In genomic region chr11:100713735-100714533, GRCm38 (mm10) we compare ENCODE assay signal across 8 mouse cellular contexts. TPM values are rescaled to one million over a fixed set of nuclear protein-coding genes. Genes with fewer than 3 reads are reported as not detected.
DNase-seq lines count a peak whose midpoint lies in the region; ATAC-seq and TF ChIP-seq lines count a peak whose summit lies in the region.

TSS of gene Hspb9 (plus strand) at chr11:100713850.

- peaks cover 48% of the 10 kb centered on the region for H3K36me3 ChIP-seq in intestine, embryonic 14.5 days (ENCODE audit: control insufficient read depth, insufficient read depth, low read length)
- H3K36me3 ChIP-seq in liver, embryonic 14.5 days (replicated peaks; ENCODE audit: control insufficient read depth, insufficient read depth, low read depth): peaks cover 40% of the 10 kb centered on the region
- peaks cover 14% of the 10 kb centered on the region for H3K36me3 ChIP-seq in myocyte (ENCODE audit: control insufficient read depth, insufficient read depth)
- peaks cover 30% of the 10 kb centered on the region for H3K36me3 ChIP-seq in stomach, embryonic 15.5 days

- no peak for TF ChIP-seq POLR2A in myocyte (IDR thresholded peaks at IDR 0.05; ENCODE audit: insufficient read length, low read depth)

- ATAC-seq in granulocyte monocyte progenitor cell, adult 5-6 weeks (replicated peaks; ENCODE audit: poor library complexity, severe bottlenecking): peak; percentile 72
- no peak for ATAC-seq in intestine, embryonic 14.5 days (replicated peaks; ENCODE audit: low FRiP score, low TSS enrichment, low read depth)
- peak; percentile 71 for ATAC-seq in liver, embryonic 14.5 days (ENCODE audit: insufficient read depth)
- ATAC-seq in stomach, embryonic 15.5 days (ENCODE audit: insufficient read depth, low FRiP score, low read depth): 0 out of 2 replicates have a peak, but pooled peaks have one; percentile 23

- no peaks in the 10 kb centered on the region for H3K27me3 ChIP-seq in intestine, embryonic 14.5 days (replicated peaks; ENCODE audit: control insufficient read depth, insufficient read depth, low read length)
- no peaks in the 10 kb centered on the region for H3K27me3 ChIP-seq in liver, embryonic 14.5 days (ENCODE audit: control insufficient read depth, insufficient read depth, low read length)
- H3K27me3 ChIP-seq in myocyte (ENCODE audit: control insufficient read depth, insufficient read depth, insufficient read length): no peaks in the 10 kb centered on the region
- H3K27me3 ChIP-seq in stomach, embryonic 15.5 days (replicated peaks): no peaks in the 10 kb centered on the region

- no peak for TF ChIP-seq CTCF in liver, embryonic 14.5 days (IDR thresholded peaks at IDR 0.05; ENCODE audit: low read depth)

- peak within 1 kb of the TSS; percentile 24 for H3K4me3 ChIP-seq in intestine, embryonic 14.5 days (ENCODE audit: low read depth, low read length)
- peak within 1 kb of the TSS; percentile 28 to 50 for H3K4me3 ChIP-seq in liver, embryonic 14.5 days (ENCODE audit: insufficient read depth in 1 of 2, low read depth in 2 of 2, low read length in 2 of 2)
- peak within 1 kb of the TSS; percentile 39 for H3K4me3 ChIP-seq in myocyte
- peak within 1 kb of the TSS; percentile 30 for H3K4me3 ChIP-seq in stomach, embryonic 15.5 days (replicated peaks)

- H3K79me2 ChIP-seq in myocyte (ENCODE audit: control insufficient read depth, insufficient read depth): no peaks in the 10 kb centered on the region

- DNase-seq in layer of hippocampus, adult 11-12 months (ENCODE audit: low spot score): peak; percentile 51
- no peak for DNase-seq in layer of hippocampus, postnatal 14 days (ENCODE audit: low spot score in 2 of 2)
- peak; percentile 74 for DNase-seq in c-Kit-positive CD71-positive TER-119-positive erythroid progenitor cells, embryonic 14.5 days (ENCODE audit: low spot score)
- peak; percentile 75 for DNase-seq in intestine, embryonic 14.5 days (ENCODE audit: low spot score)
- peak; percentile 63 to 64 (median 64) for DNase-seq in liver, embryonic 14.5 days (ENCODE audit: low read depth in 3 of 3, low spot score in 3 of 3)

- H3K27ac ChIP-seq in intestine, embryonic 14.5 days (ENCODE audit: low read depth): peak within 1 kb of the TSS; percentile 70
- H3K27ac ChIP-seq in liver, embryonic 14.5 days: peak within 1 kb of the TSS; percentile 67
- H3K27ac ChIP-seq in stomach, embryonic 15.5 days: peak within 1 kb of the TSS; percentile 70

- TF ChIP-seq EP300 in liver, embryonic 14.5 days (IDR thresholded peaks at IDR 0.05; ENCODE audit: low read depth): no peak

- H3K9ac ChIP-seq in intestine, embryonic 14.5 days (ENCODE audit: low read length): peak within 1 kb of the TSS; percentile 21
- H3K9ac ChIP-seq in liver, embryonic 14.5 days (replicated peaks): peak within 1 kb of the TSS; percentile 41
- H3K9ac ChIP-seq in stomach, embryonic 15.5 days: no peak within 1 kb of the TSS

- H3K4me2 ChIP-seq in intestine, embryonic 14.5 days (ENCODE audit: low read length): peak within 1 kb of the TSS; percentile 57
- H3K4me2 ChIP-seq in liver, embryonic 14.5 days (ENCODE audit: low read depth): peak within 1 kb of the TSS; percentile 97
- peak within 1 kb of the TSS; percentile 42 for H3K4me2 ChIP-seq in myocyte (ENCODE audit: low read depth)
- peak within 1 kb of the TSS; percentile 80 for H3K4me2 ChIP-seq in stomach, embryonic 15.5 days

- 10% methylated on average over 38 of the region's 38 CpGs for WGBS in intestine, embryonic 14.5 days
- WGBS in liver, embryonic 14.5 days (ENCODE audit: insufficient replicate concordance): 3% methylated on average over 38 of the region's 38 CpGs
- 9% methylated on average over 38 of the region's 38 CpGs for WGBS in stomach, embryonic 15.5 days

- H3K9me3 ChIP-seq in intestine, embryonic 14.5 days (ENCODE audit: control insufficient read depth, low read length): no peaks in the 10 kb centered on the region
- no peaks in the 10 kb centered on the region for H3K9me3 ChIP-seq in liver, embryonic 14.5 days (ENCODE audit: control insufficient read depth, low read length)
- H3K9me3 ChIP-seq in stomach, embryonic 15.5 days: no peaks in the 10 kb centered on the region

- peaks cover 32% of the 10 kb centered on the region for H3K4me1 ChIP-seq in intestine, embryonic 14.5 days (replicated peaks; ENCODE audit: control insufficient read depth, insufficient read depth, low read length)
- H3K4me1 ChIP-seq in liver, embryonic 14.5 days (replicated peaks; ENCODE audit: control insufficient read depth in 2 of 2, insufficient read depth in 2 of 2, low read length in 1 of 2): peaks cover 25 to 33% of the 10 kb centered on the region in 2 experiments
- peaks cover 29% of the 10 kb centered on the region for H3K4me1 ChIP-seq in stomach, embryonic 15.5 days

- H3ac ChIP-seq in myocyte (ENCODE audit: control insufficient read depth, insufficient read length): no peak within 1 kb of the TSS

TF ChIP-seq in myocyte, 11 proteins besides CTCF, POLR2A, EP300 and RAD21:
- no peak for TF ChIP-seq POLR2AphosphoS2 (IDR thresholded peaks at IDR 0.05; ENCODE audit: insufficient read length, low read depth)
- no peak for TF ChIP-seq MYOG (IDR thresholded peaks at IDR 0.05; ENCODE audit: control insufficient read depth in 1 of 3, insufficient read depth in 1 of 3, insufficient read length in 2 of 3, low read depth in 2 of 3)

RNA-seq across cellular contexts. Expression of gene Hspb9, which starts in this region (rescaled TPM):
- not detected for total RNA-seq in layer of hippocampus, postnatal 14 days (2021)
- not detected in 2 replicates for total RNA-seq in granulocyte monocyte progenitor cell, adult 5-6 weeks (2014; fragmentation: Nextera tagmentation)
- not detected in 2 replicates for total RNA-seq in granulocyte monocyte progenitor cell, adult 5-6 weeks (2017)
- 0.78 and 0.96 TPM in 2 replicates for polyA plus RNA-seq in intestine, embryonic 14.5 days (2014; fragmentation: Nextera tagmentation; extraction: Ambion mirVana)
- polyA plus RNA-seq in liver, embryonic 14.5 days (2012; rRNA removed): not detected in 2 replicates
- polyA plus RNA-seq in liver, embryonic 14.5 days (2014; fragmentation: Nextera tagmentation; extraction: Ambion mirVana): 0.14 TPM in 1 of 2 replicates, not detected in the other
- polyA plus RNA-seq in myocyte (2012; fragmentation: generic; extraction: Trizol): 0.23 TPM
- polyA plus RNA-seq in stomach, embryonic 15.5 days (2015; fragmentation: Nextera tagmentation; extraction: Ambion mirVana): not detected in 2 replicates

Comparison
In these comparisons a context has a peak if more than half of its experiments do, and no peak if none do; other contexts are left out.
1. DNase-seq: peak in layer of hippocampus, adult 11-12 months (single experiment) and c-Kit-positive CD71-positive TER-119-positive erythroid progenitor cells, embryonic 14.5 days (single experiment); none in layer of hippocampus, postnatal 14 days (0 of 2).
2. Peak in ATAC-seq in granulocyte monocyte progenitor cell, adult 5-6 weeks; RNA of the gene not detected or under 1 TPM.
3. Peak in DNase-seq, H3K4me3 ChIP-seq, H3K27ac ChIP-seq, H3K9ac ChIP-seq and H3K4me2 ChIP-seq in intestine, embryonic 14.5 days; RNA of the gene not detected or under 1 TPM.
4. Peak in DNase-seq, ATAC-seq, H3K4me3 ChIP-seq, H3K27ac ChIP-seq, H3K9ac ChIP-seq and H3K4me2 ChIP-seq in liver, embryonic 14.5 days; RNA of the gene not detected or under 1 TPM.
5. Peak in ATAC-seq, H3K4me3 ChIP-seq, H3K27ac ChIP-seq and H3K4me2 ChIP-seq in stomach, embryonic 15.5 days; RNA of the gene not detected or under 1 TPM.
6. H3K4me2 ChIP-seq: peak in every context shown above with its lines; median percentile 97 in liver, embryonic 14.5 days; 80 in stomach, embryonic 15.5 days; 57 in intestine, embryonic 14.5 days; 42 in myocyte.
7. Peak in every context shown above with its lines, with median percentiles within 50 percentile points of each other: H3K27ac ChIP-seq and H3K4me3 ChIP-seq.